Mouse (Mus musculus): ENCODE measurements around the gene Cd200.

DNA sequence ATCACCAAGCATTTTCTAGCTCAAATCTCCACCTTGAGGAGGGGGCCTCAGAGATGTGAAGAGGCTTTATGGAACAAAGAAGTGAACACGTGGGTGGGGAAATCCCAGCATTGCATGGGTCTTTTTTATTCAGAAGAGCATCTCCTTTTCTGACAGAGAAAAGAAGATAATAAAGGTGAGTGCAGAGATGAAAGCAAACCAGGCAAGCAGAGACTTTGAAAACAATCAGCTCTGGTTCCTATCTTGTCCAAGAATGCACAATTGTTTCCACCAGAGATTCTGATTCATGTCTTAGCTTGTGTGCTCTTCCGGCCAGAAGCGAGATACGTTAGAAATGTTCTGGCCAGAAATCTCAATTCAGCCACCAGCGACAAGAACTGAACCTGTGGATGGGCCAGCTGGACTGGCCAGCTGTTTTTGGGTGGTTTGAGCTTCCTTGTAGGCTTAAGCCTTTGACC lies 61.9 kb downstream of the Cd200 start:
- no peak for TF ChIP-seq CTCF (IDR thresholded peaks at IDR 0.05)
- no peak for TF ChIP-seq EP300 (IDR thresholded peaks at IDR 0.05)

All from lung, postnatal 0 days (tissue).